Mouse (Mus musculus) 3134 (cell line): ENCODE results near the gene Krt4.
A peak's percentile ranks its signal among the peaks of the same experiment; 100 is the strongest.

Experiments
- DNase-seq: peaks from one replicate; pipeline ENCODE4 v3.0.0-alpha.2; 2011; ENCODE audit warnings: low spot score; ENCODE audit not compliant: insufficient read length; ENCODE audit errors: extremely low read depth

The Krt4 gene

DNA sequence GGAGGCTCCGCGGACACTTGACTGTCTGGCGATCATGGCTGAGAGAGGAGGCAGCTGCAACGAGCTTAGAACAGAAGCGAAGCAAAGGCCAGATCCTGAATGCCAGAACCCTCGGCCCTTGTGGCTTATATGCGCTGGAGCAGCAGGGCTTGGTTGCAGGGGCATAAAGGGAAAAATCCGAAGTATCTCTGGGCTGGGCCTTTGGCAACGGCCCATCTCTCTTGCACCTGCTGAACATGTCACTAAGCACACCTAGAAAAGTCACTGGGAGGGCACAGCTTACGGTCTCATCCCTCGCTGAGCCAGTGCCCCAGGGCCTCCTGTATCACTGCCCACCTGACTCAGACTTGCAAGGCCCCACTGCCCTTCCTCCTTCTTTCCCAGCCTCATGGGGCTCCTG is at the start of gene Krt4:
TSS of gene Krt4 (minus strand) at position 101 of the 400 bp plus-strand sequence.
- no peak for DNase-seq

DNA sequence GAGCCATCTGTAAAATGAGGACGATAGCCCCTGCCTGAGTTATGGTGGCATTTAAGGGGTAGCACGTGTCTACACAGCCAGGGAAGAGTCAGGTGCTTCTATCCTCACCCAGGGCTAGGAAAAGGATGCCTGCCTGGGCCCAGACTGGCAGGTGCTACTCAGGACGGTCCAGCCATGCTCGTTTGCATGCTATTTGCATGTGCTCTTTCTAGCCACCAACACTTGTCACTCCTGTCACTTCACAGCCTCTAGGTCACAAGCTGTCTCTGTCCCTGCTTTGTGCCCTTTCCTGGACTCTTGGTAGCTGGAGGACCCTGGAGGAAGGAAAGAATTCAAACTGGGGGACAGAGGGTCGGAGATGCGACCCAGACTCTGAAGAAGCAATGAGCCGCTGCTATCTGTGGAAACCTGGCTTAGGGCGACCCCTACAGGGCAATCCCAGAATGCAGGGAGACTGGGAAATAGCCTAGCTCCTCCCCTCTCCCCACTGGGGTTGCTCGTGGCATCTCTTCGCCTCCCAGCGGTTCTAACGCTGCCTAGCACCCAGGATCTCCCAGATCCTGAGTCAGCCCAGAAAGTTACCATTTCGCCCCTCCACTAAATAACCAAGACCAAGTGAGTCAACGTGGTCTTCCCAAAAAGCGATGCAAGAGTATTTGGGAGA is 49.0 kb upstream of the Krt4 start:
- DNase-seq = peak; percentile 76

DNA sequence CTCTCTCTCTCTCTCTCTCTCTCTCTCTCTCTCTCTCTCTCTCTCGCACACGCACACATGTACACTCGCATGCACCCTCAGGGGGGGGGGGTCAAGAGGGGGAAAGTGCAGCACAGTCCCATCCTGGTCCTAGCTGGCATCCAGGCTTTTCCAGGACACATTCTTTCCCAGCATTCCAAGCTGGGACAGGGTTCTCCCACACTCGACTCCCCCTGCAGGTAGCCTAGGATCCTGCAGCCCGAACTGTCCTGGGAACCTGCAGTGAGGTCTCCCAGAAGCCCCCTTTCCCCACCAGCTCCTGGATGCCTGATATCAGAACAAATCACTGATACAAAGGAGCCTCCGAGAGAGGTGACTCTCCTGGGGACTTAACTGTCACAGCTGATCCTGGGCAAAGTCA is 46.0 kb upstream of the Krt4 start:
- DNase-seq = no peak

DNA sequence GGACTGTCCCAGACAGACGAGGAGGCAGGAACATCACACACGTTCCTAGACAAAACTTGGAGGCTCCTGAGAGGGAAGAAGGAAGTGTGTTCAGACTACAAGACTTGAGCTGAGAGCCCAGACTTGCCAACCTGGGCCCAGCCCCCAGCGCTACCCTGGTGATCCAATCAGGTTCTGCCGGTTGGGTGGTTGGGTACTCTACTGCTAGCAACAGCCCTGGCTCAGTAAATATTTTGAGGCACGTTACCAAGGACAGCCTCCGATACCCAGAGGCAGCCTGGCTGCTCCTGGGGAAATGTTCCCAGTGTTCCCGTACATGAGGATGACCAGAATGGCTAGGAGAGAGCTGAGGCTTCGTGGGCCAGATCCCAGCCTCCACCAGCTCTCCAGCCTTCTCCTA is 42.3 kb upstream of the Krt4 start:
- no peak for DNase-seq

DNA sequence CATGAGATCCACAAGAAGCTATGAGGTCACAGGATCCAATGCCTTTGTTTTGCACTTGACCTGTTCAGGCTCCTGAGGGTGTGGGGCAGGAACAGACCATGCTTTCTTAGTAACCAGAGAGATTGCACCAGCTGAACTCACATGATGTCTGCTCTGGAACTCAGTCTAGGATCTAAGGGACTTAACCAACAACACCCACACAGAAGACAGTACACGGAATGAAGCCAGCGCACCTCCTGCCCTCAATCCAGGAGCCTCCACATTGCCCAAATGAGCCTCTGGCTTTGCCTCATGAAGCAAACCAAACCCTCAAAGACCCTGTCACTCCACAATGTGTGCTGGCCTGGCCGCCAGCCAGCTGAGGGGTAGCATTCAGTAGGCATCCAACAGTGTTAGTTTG is 34.4 kb upstream of the Krt4 start:
- DNase-seq = no peak

DNA sequence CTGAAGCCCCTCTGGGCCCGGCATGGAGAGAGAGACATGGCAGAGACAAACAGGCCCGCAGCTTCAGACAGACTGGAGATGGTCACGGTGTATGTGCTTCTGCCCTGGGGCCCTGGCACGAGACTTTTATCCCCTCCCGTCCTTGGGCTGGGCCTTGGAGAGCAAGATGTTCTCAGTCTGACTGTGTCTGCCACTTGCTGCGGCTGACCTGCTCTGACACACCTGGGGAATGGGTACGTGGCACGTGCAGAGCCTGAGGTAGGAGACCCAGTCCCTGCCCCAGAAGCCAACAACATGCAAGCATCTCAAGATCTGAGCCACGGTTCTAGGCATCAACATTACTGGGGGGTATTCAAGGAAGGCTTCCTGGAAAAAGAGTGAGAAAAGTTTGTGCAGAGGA is 29.7 kb upstream of the Krt4 start, which contains the start of gene Krt78:
TSS of gene Krt78 (minus strand) at position 101 of the 400 bp plus-strand sequence.
- no peak for DNase-seq

DNA sequence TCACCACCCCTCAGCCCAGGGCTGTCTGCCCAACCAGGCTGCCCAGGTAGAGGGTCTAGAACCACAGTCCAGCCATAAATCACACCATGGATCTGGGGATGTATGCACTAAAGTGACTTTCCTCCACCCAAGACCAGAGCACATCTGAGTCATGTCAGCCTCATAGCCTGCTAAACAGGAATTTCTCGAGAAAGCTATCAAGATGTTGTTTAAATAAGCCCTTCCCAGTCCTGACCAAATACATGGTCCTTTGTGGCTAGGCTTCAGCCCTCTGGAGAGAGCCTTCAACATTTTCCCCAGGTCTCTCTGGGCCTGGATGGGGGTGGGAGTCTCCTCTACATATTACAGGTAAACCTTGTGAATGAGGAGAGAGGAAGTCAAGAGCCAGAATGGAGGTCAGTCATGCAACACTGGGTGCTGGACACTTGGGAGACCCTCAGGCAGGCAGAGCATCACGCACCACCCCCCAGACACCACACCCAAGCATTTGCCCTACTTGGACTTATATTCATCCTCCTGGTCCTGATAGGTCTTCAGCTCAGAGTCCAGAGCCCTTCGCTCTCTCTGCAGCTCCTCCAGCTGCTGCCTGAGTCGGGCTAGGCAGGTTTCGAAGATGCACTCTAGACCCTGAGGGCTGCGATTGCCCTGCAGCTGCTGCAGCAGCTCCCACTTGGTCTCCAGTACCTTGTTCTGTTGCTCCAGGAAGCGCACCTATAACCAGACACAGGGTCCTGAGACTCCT is 28.4 kb upstream of the Krt4 start:
- no peak for DNase-seq

DNA sequence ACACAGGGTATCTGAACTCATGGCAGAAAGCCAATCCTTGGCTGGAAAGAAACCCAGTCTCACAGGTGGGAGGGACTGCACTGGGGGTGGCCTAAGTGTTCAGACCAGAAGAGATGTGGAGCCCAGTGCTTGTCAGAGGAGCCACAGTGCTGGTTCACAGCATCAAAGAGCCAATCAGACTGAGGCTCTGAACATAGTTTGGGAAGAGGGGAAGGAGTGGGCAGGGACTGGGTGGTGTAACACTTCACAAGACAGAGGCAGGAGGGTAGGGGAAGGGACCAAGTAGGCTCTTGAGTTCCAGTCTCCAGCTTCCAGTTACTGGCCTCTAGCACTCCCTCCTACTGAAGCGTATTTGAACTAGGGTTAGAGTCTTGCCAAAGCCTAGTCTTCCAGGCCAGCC is 20.9 kb upstream of the Krt4 start:
- DNase-seq = no peak

DNA sequence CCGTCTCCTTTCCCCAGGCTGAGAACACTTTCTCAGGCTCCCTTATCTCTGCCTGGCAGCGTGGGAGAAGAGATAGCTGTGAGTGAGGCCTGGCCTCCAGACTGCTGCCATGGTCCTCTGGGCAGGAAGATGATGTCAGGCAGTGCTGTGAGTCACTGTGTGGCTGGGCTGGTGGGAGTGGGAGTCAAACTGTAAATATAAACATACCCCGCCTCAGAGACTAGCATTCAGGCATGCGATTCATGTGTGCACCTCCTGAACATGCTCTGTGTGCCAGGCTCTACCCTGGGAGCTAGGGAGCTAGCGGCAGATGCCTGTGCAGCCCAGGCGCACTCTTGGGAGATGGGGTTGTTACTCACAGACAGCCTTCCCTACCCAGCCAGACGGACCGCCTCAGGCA is 17.4 kb upstream of the Krt4 start:
- DNase-seq = no peak

DNA sequence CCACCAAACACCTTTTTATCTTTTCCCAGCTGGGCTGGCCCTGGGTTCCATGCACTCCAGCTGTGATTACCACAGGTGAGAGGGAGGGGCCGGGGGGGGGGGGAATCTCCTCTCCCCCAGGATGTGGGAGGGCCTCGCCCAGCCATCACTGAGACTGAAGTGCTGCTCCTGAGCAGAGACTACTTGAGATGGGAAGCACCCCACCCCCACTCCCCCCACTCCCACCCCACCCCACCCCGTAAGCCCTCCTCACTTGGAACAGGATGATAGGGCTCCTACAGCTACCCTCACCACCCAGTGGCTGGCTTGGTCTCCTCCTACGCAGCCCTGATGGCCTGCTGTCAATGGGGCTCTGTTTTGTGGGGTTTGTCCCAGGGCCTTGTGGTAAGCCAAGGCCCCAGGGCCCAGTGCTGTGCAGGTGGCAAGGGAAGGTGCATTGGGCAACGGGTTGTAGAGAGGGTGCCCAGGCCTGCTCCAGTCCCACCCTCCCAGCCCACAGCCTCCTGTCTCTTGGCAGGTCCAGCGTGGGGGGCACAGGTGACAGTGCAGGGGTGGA is 15.8 kb upstream of the Krt4 start, which contains the start of gene Krt79:
TSS of gene Krt79 (minus strand) at position 51 of the 556 bp plus-strand sequence.
- no peak for DNase-seq

DNA sequence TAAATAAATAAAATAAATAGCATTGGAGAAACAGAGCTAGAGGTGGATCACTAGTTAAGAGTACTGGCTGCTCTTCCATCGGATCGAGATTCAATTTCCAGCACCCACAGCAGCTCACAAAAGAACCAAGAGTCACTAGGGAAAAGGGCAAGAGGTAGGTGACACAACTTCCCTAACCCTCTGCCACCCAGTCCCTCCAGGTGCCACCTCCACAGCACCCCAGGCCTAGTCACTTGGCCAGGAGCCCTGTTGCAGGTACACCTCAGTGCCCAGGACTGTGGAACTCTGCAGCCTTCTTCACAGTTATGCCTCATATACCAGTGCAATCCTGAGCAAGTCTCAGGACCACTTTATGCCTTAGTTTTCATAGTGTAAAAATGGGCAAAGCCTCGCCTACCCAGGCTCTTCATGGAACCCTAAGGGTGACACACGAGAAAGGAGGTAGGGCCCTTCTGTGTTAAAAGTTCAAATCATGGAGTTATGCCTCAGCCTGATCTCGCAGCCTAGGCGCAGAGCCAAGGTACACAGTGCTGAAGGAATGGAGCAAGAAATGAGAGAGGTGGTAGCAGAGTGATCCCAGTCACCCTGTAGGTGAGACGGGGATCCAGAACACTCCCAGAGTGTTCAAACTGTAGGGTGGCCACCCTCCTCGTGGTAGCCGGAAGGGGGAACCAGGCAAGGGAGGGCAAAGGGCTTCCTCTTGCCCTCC is 14.2 kb upstream of the Krt4 start:
- no peak for DNase-seq

DNA sequence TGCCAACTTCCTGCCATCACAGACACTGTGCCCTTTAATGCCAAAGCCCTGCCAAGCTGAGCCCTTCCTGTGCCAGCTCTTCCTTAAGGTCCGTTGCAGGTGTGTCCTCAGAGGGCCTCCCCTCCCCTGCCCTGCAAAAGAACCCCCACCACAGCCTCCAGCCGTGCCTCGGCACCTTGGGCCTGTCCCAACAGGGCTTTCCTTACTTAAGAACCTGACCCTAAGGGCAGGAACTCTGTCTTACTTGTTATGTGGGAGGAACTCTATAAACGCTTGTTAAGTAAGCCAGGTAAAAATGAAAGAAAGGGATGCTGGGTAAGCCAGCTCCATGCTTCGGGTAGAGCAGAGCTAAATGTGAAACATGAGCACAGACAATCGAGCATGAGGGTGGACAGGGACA is 8.5 kb upstream of the Krt4 start:
- DNase-seq = no peak

DNA sequence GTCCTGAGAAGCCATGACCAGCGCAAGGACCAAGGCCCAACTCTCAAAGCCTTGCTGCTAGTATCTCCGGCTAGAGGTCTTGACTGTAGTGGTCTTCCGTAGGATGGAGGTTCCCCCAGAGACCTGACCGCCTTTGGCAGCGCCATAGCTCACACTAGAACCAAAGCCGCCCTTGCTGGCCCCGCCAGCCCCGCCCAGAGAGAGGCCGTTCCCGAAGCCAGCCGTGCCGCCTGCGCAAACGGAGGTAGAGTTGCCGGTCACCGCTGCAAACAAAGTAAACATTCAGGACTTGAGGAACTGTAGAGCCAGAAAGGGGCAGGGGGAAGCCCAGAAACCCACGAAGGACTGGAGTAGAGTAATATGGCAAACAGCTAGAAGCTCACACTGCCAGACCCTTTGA is 5.1 kb upstream of the Krt4 start:
- no peak for DNase-seq

DNA sequence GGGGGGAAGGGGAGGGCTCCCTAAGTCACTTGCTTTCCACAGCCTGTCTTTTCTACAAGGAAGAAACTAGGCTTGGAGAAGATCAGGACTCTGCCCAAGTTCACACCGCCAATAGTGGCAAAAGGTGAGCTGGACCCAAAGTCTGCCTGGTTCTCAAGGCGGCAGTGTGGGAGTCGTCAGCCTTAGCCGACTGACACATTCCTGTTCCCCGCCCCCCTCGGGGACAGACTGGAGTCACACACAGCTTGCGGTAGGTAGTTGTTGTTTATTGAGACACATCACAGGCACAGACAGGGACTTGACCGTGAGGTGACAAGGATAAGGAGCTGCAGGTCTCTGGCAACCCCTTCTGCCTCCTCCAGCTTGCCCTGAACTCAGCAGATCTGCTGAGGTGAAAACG is 4.6 kb upstream of the Krt4 start:
- DNase-seq = no peak

DNA sequence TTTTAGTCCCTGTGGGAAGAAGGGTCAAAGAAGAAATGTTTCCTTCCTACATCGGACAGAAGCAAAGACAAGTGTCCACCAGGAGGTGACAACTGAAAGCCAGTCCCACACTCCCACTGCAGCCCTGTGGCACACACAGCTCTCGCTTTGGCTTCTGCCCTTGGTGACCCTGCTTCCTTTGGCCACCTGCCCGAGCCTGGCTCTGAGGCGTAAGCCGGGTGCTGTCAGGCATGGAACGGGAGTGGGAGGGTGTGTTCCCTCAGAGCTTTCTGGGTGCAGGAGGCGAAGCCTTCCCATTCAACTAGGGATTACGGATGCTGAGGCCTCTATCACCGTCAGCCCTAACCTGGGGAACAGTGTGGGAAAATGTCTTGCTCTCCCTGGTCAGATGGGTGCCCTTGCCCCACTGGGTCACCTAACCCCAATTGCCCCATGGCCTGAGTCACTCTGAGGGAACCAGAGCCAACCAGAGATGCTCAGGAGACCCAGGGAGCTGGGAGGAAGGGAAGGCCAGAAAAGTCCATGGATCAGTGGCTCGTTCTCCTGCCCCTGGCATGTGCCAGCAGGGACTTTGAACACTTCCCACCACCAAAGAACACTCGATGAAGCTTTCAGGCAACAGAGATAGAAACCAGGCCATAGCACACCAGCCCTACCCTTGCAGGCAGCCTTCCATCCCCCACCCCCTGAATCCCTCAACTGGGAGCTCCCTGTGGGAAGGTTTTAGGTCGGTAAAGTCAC is 3.0 kb upstream of the Krt4 start:
- no peak for DNase-seq

DNA sequence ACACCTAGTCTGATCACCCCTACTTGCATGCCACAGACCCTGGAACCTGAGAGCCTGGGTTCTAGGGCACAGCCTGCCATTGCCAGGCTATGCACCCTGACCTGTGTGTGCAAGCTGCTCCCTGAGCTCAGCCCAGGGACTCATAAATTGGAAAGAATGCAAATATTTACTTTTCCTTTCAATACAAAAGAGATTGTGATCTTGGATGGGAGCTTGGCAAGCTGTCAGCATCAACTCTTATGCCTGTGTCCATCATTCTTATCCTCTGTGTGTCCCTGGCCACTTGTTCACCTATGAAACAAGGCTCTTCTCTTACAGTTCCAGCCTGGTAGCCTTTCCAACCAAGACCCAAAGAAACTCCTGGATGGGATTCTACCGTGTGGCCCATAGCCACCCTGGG is 506 bp upstream of the Krt4 start:
- DNase-seq = no peak

DNA sequence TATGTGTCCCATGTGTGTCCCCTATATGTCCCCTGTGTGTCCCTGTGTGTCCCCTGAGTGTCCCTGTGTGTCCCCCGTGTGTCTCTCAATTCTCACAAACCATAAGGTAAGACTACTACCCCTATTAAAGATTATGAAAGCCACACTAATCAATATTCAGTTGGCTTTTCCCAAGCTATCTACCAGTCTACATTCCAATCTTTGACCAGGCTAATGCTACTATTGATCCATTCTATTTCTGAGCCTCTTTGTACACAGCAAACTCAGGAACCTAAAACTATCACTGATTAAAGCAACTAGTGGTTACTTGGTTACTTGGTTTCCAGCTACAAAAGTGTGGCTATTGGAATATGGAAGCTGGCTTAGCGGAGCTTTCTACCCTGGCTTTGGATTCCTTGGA is 2.2 kb downstream of the Krt4 start:
- DNase-seq = no peak

DNA sequence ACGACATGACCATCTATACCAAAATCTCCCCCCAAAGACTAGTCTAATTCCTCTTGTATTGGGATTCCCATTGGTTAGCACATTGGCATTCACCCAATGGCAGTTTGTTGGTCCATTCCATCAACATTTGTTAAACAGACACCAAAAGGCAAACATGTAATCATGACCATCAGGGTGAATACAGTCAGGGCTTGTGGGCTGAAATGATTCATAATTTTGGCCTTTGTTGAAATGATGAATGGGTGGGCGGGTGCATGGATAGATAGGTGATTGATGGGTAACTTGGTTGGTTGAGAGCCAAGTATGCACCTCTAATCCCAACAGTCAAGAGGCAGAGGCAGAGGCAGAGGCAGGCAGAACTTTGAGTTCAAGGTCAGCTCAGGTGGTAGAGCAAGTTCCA is 8.5 kb downstream of the Krt4 start:
- DNase-seq = no peak

DNA sequence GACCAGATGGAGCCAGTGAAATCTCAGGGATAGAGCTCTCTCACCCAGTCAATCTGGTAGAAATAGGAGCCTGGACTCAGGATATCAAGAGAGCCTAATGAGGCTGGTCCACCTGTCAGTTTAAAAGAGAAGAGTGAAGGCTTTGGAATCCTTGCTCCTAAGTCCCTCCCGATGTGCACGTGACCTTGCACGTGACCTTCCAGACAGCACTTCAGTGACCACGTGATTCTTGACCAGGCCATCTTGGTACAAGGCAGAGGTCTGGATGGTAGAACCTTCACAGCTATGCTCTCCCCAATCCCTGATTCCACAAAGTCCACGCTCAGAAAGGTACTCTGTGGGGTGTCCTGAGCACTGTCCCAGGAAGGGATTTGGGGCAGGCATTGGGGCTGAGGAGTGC is 19.7 kb downstream of the Krt4 start:
- DNase-seq = no peak

DNA sequence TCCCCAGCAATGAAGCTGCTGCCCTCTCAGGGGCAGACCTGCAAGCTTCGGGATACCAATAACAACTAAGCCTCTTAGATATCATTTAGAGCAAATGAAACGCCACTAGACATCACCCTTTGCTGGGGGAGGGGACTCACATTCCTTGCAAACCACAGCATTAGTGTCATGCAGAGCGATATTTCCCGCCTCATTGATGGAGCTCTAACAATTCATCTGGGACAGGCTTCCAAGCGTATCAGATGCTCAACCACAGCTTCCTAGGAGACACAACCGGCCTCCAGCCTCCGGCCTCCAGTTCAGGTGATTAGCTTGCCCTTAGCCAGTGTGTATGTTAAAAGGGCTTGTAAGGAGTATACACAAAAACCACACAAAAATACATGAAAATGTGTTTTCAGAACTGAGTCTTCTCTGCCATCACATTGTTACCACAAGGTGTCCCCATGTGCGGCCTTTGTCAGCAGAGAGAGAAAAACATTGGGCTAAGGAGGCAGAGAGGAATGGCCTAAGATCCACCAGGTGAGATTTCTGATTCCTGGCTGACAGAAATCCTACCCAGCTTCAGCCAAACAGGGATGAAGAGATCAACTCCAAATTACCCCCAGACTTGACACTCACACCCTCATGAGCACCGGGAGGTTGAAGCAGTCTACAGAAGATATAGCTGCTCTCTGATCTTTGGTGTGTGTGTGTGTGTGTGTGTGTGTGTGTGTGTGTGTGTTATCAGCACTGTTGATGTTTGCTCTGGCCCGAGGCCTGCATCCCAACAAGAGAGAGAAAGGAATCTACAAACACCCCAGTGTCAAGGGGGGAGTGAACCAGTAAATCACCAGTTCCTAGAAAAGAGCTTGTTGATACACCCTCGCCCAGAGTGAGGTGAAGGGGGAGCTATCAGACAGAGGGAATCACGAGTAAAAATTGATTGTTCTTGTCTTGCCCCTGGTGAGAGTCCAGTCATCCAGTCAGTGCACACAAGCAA is 22.1 kb downstream of the Krt4 start:
- no peak for DNase-seq
